Mouse (Mus musculus): ENCODE data around the gene Dtnbp1.

DNA sequence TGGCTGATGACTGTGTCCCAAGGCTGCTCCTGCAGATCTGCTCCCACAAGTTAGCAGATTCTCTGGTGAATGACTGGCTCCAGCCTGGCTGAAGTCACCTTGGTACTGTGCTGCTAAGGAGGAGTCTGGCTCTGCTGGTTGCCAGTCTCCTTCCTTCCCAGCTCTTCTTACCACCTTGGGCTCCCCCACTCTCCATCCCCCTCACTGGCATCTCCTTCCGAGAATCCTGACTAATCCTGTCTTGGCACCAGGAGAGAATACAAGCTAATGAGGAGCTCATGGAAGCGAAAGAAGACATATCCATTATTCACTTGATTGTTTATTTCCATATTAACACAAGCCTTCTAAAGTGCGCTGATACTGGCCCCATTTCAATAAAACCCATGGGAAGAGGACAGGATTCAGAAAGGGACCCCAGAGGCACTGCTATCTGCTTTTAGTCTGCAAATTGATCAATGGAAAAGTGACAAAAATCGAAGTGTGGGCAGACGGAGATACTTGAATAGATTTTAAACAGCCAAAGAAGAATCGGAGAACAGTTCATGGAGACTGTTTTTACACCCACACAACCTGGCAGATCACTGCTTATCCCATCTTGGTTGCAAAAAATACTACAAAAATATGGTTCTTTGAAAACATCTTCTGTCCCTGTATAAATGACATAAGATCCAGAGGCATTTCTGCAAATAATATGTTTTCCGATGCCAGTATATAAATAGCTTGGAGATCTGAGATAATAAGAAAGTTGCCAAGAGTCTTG lies 47.5 kb upstream of the Dtnbp1 start:
- TF ChIP-seq CTCF (IDR thresholded peaks at IDR 0.05; ENCODE audit: borderline replicate concordance, insufficient read depth, low read depth, low read length) (no peak), POLR2A (IDR thresholded peaks at IDR 0.05; ENCODE audit: borderline replicate concordance, insufficient read depth, low read length) (no peak)

Measured in cerebellum, adult 2 months (tissue).